Mouse (Mus musculus): ENCODE data around the gene Exoc8.

Exoc8 gene

DNA sequence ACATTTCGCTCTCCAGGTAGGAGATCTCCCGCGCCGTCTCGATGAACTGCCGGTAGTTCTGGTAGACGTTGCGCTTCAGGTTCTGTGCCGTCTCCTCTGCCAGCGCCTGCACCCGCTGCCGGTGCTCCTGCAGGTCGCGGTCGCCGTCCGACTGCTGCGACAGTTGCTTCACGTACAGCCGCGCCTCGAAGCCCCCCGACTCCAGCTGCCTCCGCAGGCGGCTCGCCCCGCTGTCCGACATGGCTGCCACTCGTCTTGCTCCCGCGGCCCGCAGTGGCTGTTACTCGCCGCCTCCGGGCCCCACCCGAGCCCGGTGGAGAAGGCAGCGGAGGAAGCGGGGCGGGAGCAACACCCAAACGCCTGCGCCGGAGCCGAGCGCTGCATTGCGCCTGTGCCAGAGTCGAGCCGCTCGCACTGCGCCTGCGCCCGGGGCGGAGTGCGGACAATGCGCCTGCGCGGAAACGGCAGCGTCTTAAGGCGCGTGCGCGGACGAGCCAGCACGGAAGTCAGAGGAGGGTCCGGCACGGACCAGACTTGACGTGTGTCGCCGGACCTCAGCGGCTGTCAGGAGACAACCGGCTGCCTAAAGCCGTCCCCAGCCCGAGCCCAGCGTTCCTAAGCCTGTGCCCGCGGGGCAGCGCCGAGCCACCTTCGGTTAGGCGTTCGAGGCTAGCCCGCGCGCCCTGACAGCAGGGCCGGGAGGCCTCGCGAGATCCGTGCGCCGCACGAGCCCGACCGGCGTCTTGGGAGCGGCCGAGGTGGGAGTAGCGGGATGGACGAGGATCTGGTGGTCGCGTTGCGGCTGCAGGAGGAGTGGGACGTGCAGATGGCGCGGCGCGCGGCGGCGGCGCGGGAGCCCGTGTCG, at the start of gene Exoc8, which contains the start of gene Sprtn:
Gene Exoc8, minus strand, starts transcription at position 320 of the 865 bp plus-strand sequence.
Gene Sprtn, plus strand, starts transcription at position 501 of the 865 bp plus-strand sequence.
- DNase-seq (ENCODE audit: low spot score), result peak; percentile 99

DNA sequence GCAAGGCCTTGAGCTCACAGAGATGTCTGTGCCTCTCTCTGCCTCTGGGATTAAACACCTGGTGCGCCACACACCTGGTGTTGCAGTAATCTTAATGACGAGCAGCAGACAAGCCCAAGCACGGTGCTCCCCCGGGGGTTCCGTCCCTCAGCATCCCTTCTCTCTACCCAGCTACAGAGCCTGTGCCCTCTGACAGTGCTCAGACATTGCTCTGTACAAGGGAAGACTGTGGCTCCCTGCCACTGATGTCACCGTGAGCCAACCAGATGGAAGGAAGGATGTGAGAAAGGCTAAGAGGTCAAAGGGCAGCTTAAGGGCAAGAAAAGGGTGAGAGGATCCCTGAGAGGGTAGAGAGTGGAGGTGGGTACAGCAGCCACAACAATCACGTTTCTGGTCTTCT, 46.9 kb upstream of the Exoc8 start:
- no peak for DNase-seq (ENCODE audit: low spot score)

DNA sequence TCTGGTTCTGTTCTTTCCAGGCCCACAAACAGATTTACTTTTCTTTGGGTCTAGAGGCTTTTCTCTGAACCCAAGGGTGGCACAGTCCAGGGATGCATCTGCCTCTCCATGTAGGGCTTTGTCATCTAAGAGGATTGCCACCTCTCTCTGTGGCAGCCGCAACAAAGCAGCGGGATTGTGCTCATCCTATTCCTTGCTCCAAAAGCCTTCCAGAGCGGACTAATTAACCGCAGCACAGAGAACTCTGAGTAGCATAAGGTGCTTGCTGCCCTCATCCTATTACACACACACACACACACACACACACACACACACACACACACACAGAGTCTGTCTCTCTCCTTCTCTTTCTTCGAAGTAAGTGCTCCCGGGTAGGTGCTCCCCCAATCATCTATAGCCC, 46.3 kb upstream of the Exoc8 start:
- DNase-seq (ENCODE audit: low spot score), result no peak

DNA sequence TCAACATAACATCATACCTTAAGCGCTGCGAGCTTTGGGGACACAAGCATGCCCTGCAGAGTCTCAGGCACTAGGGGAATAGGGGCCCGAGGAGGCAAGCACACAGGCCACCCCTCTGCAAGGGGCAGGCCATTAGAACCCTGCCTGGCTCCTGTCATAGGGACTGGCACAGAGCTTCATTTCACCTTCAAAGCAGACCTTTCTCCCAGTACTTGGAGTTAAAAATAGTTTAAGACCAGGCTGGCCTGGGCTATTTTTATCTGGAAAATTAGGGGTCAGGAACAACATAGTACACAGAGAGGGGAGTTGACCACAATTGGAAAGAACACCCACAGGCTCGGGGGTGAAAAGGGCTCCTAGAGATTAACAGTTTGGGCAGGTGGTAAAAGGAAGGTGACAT, 39.8 kb upstream of the Exoc8 start:
- DNase-seq (ENCODE audit: low spot score), result no peak

DNA sequence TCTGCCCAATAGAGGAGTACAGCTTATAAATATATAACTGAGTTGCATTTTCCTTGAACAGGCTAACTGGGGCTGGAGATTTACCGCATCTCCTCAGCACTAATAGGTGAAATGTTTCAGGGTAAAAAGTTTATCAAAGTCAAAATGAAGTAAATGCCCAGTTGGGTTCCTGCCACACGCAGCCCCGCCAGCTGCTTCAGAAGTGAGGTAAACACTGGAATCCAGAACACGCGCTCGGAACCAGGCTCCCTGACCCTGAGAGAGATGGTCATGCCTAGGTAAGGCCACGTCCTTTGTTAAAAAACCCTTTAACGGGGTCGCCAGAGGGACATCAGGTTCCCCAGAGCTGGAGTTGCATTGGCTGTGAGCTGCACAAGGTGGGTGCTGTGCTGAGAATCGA, 39.2 kb upstream of the Exoc8 start:
- DNase-seq (ENCODE audit: low spot score), result no peak

DNA sequence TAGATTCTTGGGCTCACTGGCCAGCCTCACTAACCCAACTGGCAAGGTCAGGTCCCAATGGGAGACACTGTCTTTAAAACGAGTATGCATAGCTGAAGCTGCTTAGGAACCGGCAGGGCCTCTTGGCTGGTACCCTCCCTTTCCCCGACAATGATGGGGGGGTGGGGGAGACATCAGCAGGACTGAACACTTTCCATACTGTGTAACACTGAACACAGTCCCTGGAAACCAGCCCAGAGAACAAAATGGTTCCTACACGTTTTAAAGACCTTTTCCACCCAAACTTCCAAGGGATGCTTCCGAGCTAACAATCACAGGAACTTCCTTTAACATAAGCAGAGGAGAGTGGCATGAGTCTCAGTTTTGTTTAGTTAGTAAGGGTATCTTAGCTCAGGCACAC, 37.6 kb upstream of the Exoc8 start:
- no peak for DNase-seq (ENCODE audit: low spot score)

DNA sequence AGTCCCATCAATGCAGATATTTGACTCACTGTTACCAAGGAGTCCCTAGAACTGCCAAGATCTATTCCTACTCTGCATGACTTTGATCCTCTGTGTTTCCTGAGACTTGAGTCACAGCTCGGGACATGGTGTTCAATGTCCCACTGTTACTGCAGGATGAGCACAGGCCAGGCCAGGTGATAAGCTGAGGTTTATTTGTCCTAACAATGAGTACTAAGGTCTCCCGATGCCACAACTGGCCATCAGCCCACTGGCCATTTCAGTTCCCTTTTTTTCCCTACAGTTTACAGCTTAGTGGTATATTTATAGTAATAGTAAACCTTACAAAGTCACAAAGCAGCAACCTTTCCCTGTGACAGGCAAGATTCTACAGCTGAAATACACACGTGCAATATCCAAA, 34.9 kb upstream of the Exoc8 start:
- no peak for DNase-seq (ENCODE audit: low spot score)

DNA sequence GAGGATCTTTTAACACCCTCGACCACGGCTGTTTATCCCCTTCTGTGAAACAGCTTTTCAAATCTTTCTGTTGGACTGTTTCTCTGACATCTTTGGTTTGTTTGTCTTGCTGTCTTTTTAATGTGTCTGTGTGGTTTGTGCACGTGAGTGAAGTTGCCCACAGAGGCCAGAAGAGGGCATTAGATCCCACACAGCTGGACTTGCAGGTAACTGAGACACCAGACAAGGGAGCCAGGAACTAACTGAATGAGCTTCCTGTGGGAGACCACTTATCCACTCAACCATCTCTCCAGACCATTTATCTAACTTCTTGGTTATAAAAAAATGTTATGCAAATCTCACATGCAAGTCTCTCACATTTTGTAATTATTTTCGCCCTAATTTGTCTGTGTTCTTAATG, 33.1 kb upstream of the Exoc8 start:
- DNase-seq (ENCODE audit: low spot score), result no peak

DNA sequence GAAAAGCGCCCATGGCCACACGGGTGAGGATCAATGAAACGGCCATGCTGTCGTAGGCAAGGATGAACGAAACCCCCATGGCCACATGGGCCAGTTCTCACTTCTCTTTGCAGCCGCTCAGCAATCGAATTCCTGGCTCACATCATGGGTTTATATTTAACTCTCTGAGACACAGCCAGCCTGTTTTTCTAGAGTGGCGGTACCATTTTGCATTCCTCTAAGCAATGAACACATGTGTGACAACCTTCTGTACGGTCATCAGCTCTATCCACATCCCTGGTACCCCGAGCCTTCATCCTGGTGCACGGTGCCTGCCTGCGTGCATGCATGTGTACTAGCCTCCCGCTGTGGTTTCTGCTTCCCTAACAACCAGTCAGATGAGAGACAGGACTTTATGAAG, 32.6 kb upstream of the Exoc8 start:
- DNase-seq (ENCODE audit: low spot score), result no peak

DNA sequence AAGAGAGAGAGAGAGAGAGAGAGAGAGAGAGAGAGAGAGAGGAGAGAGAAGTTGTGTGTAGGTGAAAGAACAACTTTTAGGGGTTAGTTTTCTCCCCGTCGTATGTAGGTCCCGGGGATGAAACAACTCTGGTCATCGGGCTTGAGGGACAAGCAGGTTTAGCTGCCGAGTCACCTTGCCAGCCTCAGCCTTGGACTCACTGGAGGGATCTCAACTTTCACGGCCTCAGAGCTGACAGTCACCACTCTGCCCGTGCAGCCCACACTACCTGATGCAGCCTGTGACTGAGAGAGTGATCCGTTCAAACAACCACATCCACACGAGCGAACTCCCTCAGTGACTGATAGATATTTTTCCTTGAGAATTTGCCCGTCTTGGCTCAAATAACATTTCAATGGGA, 31.5 kb upstream of the Exoc8 start:
- no peak for DNase-seq (ENCODE audit: low spot score)

DNA sequence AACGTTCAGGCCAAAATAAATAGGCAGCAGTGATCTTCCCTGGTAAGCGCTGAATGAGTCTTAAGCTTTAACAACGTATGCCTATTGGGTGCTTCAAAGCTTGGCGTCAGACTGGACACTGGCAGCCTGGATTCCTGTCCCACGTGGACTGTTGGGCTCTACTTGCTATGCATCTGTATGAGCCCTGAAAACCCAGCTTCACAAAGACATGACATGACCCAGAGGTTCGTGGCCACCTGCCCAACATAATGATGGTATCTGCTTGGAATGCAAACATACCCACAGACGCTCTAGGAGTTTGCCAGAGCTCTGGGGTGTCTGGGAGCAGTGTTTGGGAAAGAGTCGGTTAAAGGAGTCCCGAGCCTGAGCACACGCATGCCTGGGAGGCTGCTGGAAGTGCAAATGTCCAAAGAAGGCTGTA, 28.9 kb upstream of the Exoc8 start:
- peak; percentile 41 for DNase-seq (ENCODE audit: low spot score)

DNA sequence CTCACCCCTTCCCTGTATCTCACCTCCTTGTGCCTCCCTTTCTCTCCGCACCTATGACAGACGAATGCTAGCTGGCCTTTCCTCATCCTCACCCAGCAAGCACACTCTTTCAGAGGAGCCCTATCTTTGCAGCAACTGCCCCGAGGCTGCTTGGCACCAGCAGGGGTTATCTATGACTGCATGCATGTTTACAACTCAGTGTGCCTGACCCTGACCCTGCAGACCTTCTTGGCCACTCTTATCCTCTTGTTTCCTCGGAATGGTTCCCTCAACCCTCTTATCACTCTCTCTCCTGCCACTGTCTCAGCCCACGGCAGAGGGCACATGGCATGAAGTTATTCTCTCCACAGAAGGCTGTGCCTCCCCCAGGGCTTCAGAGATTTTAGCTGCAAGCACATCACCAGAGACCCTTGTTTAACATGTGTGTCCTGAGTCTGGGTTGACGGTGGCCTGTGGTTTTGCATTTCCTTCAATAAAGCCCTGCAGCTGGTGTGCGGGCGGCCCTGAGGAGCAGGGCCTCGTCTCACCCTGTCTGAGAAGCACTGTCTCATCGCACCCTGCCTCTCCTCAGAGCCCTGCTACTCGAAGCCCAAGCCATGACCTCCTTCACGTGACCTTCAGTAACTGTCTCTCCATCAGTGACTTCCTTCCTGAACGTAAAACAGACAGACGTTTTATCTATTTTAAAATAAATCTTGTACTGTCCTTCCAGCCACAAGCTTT, 28.2 kb upstream of the Exoc8 start:
- DNase-seq (ENCODE audit: low spot score), result no peak

DNA sequence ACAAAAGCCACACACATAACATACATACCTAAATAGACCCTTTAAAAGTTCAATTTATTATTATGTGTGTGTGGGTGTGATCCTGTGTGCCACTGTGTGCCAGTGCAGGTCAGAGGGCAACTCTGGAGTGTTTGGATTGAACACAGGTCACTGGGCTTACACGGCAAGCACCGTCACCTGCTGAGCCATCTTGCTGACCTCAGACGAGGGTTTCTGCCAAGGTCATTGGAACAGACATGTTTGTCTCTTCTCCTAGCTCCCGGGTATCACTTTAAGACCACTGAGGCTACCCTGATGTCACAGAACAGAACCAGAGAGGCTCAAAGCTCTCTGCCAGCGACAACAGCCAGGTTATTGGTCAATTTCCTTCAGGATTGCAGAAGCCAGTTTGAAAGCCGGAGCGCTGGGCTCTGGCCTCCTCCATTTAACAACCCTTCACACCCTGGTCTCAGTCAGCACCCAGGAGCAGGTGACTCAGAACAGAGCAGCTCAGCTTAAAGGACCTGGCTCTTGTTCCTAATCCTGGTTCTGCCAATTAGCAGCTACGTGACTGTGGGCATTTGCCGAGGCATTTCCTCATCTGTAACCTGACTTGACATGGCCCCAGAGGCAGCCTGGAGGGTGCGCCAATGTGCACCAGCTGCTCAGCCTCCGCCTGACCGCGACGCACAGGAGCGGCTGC, 26.6 kb upstream of the Exoc8 start:
- DNase-seq (ENCODE audit: low spot score), result no peak

DNA sequence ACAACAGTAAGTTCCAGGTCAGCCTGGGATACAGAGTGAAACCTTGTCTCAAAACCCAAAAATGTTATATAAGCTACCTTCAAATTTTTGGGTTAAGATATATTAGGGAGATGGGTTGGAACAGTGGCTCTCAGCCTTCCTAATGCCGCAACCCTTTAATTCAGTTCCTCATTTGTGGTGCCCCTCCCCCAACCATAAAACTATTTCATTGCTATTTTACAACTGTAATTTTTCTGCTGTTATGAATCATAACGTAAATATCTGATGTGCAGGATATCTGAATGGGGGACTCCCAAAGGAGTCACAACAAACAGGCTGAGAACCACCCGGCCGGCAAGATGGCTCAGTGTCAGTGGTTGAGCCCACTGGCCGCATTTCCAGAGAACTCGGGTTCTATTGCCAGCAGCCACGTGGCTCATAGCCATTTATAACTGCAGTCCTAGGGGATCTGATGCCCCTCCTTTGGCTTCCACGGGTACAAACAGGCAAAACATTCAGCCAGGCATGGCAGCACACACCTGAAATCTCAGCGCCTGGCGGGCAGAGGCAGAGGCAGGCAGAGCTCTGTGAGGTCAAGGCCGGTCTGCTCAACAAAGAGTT, 25.1 kb upstream of the Exoc8 start:
- no peak for DNase-seq (ENCODE audit: low spot score)

DNA sequence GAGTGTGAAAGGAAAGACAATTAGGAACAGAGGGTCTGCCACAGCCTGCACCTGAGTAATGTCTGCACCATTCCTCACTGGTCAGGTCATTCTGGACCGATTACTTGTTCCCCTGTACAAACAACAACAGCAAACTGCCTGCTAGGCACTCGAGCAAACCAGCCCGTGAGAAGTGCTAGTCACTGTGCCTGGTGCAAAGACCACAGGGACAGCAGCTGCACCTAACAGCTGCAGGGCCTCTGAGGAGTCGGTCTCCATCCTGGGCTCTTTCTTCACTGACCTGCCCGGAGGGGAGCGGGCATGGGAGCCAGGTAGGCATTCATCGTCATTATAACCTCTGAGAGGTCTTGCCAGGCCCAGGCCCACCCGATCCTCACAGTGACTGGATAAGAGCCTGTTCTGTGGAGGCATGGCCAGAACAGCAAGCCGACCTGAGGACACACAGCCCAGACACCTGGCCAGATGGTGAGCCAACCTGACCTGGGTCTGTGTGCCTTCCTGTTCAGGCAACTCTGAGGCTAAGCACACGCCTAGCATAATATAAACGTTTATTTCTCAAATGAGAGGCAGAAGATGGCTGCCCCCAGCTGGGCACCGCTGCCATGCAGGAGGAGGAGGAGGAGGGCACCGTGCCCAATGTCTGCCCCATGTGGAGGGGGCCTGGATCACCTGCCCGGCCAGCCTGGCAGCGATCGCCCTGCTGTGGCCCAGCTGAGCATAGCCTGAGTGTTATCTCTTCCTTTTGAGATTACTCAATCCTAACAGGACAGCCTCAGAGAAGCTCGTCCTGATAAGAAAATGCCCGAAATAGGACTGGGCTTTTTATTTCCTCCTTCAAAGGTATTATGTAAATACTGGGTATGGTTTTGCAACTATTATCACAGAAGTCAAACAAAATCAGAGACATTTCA, 24.1 kb upstream of the Exoc8 start:
- DNase-seq (ENCODE audit: low spot score), result peak; percentile 40

DNA sequence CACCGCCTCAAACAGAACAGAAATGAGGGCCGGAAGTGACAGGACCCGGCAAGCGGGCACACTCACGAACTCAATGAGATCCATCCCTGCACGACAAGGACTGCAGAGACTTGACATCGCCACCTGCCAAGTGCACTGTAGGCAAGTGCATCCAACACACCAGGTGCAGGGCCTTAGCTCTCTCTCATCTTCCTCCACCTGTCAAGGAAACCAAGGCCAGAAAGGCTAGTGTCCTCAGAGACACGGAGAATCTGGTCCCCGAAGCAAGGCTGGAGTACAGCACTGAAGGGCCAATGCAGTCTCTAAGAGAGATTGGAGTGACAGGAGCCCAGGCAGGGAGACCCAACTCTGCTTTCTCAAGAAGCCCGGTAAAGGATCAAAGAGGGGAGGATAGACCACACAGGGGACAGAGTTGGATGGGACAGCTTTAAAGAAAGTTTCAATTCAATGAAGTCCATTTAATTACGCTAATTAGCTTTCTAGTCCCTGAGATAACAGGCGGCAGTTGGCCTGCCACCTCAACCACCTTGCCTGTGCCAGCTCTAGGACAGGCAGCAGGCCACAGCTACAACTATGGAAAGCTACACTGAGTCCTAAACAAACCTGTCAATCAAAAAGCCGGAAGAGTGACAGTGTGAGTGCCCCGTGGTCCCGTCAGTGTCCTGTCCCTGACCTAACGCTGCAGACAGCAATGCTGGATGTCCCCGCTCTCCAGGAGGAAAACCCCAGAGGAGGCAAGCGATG, 20.4 kb upstream of the Exoc8 start:
- no peak for DNase-seq (ENCODE audit: low spot score)

DNA sequence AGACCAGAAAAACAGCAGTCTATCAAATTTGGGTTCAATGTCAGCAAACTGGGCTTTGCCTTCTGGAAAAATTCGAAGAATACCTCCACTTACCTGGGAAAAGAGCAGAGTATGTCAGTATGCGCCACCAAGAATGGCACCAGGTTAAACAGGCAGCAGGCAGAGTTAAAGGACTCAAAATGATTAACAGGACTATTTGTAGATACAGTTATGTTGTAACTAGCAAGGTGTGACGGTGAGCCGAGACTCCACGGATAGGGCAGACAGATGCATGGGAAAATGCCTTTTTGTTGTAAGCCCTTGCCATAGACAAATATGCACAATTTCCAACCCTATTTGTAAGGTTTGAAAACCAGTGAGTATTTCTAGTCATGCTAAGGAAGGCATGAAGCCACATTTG, 16.6 kb upstream of the Exoc8 start:
- DNase-seq (ENCODE audit: low spot score), result no peak

DNA sequence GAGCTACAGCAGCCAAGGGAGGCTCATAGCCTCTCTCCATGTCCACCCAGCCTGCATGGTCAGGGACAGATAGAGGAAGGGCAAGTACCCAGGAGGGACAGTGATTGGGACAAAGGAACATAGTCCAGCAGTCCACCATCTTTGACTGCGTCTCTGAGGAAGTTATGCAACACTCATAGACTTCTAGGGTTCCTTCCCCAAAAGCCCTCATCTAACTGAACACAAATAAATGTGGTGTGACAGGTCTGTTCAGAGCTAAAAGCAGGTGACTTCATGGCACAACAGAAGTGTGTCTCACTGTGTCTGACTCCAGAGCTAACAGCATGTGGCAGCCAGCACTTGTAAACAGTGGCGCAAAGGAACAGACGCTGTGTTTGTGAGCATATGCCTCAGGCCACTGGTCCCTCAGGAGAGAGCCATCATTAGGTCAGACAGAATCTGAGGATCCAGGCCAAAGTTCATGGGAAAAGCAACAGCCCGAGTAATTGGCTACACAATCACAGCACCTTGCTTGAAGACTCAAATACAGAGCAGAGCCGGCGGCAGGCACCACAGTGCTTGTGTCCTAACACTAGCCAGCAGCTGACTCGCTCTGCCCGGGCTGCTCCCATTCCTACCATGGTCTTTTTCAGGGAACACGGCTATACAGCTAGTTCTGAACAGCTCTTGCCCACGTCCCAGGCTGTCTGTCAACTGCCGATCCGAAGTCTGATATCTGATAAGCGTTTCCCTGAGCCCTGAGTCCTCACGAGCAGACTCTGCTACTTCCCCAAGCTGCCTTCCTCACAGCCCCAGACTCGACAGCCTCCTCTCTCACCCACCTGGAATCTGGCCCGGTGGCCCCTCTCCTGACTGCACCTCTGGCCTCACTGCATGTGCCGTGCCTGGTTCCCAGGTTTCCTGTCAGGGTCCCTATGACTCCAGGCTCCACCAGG, 14.7 kb upstream of the Exoc8 start:
- no peak for DNase-seq (ENCODE audit: low spot score)

DNA sequence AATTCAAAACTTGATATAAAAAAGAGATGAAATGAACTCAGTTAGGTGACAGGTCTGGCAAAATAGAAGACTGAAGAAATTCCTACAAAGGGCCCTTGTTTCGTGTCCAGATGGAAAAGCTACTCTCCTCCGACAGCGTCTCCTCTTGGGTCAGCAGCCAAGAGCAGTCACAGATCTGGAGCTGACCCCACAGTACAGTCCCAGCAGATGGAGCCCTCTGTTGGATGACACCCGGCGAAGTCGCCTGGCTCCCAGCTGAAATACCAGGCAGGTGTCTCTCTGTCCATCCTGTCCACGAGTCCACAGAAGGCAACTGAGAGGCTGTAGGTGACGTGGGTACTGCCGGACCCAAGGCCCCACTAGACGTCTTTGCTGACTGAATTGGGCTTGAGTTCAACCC, 12.8 kb upstream of the Exoc8 start:
- no peak for DNase-seq (ENCODE audit: low spot score)

DNA sequence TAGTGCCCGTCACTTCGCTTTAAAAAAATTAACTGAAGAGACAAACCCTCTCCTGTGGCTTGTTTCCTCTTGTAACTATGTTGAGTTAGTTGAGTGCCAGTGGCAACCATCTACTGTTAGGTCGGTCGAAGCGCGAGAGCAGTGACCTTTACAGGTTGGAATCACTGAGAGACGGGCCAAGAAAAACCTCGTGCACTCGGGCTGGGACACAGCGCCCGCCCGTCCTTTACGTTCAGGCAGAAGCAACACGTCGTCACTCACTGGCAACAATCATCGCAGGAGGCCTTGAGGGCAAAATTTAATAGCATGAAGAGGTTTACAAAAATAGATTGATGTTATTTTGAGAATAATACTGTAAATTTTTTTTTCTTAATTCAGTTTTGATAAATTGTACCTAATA, 12.4 kb upstream of the Exoc8 start:
- DNase-seq (ENCODE audit: low spot score), result no peak
